Mouse (Mus musculus) layer of hippocampus, adult 2 months (tissue): ENCODE measurements at regions not wholly inside any gene's neighbourhood (a gene's known extent, or its start where the extent isn't known, plus 50 kb on each side); places are given as distances from the start of the nearest gene placed in this dataset.

Source experiments
- DNase-seq, 2 experiments: peaks; one replicate each; pipeline ENCODE4 v3.0.0; 2022; ENCODE audit warnings: low spot score in 2 of 2
- H3K27ac ChIP-seq: fragments of 200-600 bp; 2 replicates; pipeline ENCODE4 v1.8.1; 2022
- H3K4me3 ChIP-seq: fragments of 200-600 bp; 2 replicates; pipeline ENCODE4 v1.8.1; 2022; ENCODE audit warnings: mild to moderate bottlenecking
- CTCF ChIP-seq: fragments of 200-600 bp; conservative IDR thresholded peaks from 2 replicates; pipeline ENCODE4 v1.8.1; 2022; ENCODE audit warnings: antibody characterized with exemption, mild to moderate bottlenecking, moderate library complexity

DNA sequence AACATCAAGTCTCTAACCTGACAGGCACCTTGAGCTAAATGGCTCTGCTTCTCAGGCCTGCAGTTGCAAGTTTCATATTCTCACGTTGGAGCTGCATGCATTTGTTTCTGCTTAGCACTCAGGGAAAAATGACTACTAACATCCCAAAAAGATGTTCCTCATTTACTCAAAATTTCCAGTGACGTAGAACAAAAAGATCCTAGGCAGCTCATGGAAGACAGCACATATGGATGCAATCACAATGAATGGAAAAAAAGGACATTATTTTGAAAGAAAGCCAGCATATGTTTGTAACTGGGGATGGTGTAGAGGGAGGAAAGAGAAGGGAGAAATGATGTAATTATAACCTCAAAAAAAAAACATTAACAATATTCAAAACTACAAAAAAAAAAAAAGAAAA lies 751.2 kb upstream of the Fbxo33 start:
- no peak overlapping the region for H3K4me3 ChIP-seq
- no peak overlapping the region for H3K27ac ChIP-seq
- TF ChIP-seq CTCF, result no peak
- DNase-seq, result no peak

DNA sequence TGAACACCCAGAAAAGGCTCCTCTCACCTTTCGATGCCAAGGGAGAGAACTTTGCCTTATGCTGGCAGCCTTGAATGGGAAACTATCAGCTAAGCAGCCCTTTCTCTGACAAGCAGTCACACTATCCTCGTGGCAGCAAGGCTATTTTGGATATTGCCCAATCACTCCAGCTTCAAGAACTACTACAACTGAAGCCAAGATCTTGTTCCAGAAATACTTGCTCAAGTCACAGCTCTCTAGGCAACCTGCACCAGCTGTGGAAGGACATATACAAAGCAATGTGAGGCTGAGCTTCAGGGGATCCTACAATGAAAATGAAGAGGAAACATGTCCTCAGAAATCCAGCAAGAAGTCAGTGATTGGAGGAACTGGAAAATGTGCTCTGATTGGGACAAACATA lies 750.4 kb upstream of the Fbxo33 start:
- H3K27ac ChIP-seq, result no peak overlapping the region
- TF ChIP-seq CTCF, result no peak
- DNase-seq, result no peak
- H3K4me3 ChIP-seq, result no peak overlapping the region

DNA sequence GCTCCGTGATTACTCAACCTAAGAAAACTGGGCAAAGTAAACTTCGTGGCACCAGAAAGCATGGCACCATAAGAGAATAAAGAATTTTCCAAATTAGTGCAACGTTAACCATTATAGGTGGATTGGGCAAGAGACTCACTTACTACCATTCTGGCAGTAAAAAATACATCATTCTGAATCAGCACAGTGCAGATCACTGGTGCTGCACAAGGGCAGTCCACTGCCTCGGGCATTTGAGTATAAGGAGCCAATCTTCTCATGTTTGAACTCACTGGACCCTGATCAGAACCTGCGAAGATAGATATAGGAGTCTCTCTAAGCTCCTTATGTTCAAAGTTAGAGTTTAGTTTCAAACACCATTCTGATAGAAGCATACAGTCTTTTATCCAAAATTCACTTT lies 747.7 kb upstream of the Fbxo33 start:
- no peak for DNase-seq
- H3K27ac ChIP-seq, result no peak overlapping the region
- TF ChIP-seq CTCF, result no peak
- no peak overlapping the region for H3K4me3 ChIP-seq

DNA sequence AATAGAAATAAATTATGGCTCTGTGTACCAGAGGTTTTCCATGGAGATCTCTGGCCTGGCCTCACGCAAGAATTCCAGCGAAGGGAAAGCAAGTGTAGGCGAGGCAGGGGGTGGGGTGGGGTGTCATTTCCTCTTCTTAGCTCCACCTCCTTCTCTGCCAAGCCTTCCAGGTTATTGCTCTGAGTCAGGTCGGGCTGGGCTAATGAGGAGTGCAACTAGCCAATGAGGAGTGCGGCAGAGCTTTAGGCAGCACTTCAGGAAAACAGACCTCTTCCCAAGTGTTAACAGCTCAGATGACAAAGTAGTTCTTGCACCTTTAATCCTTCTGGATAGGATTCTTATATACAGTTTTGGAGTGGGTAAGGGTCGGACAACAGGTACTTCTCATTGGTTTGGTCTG lies 741.6 kb upstream of the Fbxo33 start:
- no peak for TF ChIP-seq CTCF
- no peak overlapping the region for H3K4me3 ChIP-seq
- H3K27ac ChIP-seq, result no peak overlapping the region
- no peak for DNase-seq

DNA sequence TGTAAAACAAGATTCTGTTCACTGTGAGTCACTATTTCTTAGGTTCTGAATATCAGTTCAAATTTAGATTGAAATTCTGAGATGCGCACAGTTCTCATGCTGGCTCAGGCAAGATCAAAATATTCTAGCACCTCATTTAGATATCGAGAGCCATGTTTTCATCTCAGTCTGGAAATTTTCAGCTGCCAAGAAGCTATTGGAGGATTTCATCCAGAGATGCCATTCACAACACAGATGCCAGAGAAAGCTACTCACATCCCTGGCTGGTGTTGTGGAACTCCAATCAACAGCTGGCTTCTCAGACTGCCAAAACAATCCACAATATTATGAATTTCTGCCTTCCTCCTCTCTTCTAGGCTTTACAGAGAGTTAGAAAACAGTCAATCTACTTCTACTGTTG lies 712.9 kb upstream of the Fbxo33 start:
- peak overlapping the region; percentile 77 for H3K27ac ChIP-seq
- peak; percentile 9 to 11 for DNase-seq

DNA sequence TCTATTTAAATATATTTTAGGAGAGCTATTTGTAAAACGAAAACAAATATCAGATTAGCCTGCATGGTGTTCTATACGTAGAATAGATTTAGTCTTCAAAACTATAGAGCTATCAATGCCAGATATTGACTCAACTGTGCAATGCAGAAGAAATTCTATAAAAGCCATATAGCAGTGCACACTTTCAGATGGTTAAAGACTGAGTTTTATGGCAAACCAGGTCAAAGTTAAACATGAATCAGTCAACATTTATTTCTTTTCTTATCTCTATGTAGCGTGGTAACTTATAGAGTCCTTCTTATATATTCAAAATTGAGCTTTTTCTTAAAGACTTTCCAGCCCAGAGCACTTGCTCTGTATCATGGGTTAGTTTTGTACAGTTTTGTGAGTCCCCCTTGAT lies 705.5 kb upstream of the Fbxo33 start:
- Histone ChIP-seq H3K4me3 (no peak overlapping the region), H3K27ac (no peak overlapping the region)
- DNase-seq, result no peak
- no peak for TF ChIP-seq CTCF

More for the DNA sequence above, 712.9 kb upstream of the Fbxo33 start:
- TF ChIP-seq CTCF, result no peak
- no peak overlapping the region for H3K4me3 ChIP-seq

DNA sequence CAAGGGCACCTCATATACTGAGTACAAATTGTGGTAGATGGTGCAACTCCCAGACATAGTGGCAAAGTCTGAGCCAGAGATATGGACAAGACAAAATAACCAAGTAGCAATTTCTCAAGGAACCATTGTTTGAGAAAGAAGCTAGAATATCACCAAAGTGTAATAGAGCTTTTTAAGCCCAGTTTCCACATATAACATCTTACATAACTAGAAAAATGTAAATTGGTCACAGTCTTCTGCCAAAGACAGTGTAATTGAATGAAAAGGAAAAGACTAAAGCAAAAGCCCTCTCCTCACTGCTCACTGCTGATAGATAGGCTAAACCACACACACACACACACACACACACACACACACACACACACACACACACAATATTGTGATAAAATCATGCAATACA lies 679.4 kb upstream of the Fbxo33 start:
- no peak for DNase-seq
- H3K4me3 ChIP-seq, result no peak overlapping the region
- no peak for TF ChIP-seq CTCF
- H3K27ac ChIP-seq, result no peak overlapping the region

DNA sequence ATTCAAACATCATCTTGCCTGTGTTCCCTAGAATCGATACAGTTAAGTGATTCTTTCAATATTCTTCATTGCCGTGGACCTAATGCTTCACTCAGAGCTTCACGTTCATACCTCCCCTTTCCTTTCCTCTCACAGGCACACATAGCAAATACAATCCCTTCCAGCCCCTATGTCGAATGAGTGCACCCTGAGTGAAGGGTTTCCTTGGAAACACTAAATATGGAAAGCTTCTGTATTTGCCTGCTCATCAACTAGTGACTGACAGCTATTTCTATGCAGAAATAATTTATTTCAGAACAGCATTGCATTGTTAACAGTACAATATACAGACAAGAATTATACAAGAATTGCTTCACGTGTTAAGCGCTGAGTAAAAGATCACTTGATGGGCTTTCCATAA lies 671.4 kb upstream of the Fbxo33 start:
- Histone ChIP-seq H3K27ac (no peak overlapping the region), H3K4me3 (no peak overlapping the region)
- no peak for DNase-seq
- no peak for TF ChIP-seq CTCF
